Mouse (Mus musculus) lung, adult 18-20 months (tissue): ENCODE results near the gene Gm11239.
"Not testable (repeated sequence)": the region's sequence is repeated elsewhere in the genome, so short reads cannot be mapped to it uniquely, and the experiment has no call there.

Experiments
- DNase-seq, 2 experiments: peaks; one replicate each; pipeline ENCODE4 v3.0.0; 2022; ENCODE audit warnings: mixed read lengths in 2 of 2

Gene Gm11239

DNA sequence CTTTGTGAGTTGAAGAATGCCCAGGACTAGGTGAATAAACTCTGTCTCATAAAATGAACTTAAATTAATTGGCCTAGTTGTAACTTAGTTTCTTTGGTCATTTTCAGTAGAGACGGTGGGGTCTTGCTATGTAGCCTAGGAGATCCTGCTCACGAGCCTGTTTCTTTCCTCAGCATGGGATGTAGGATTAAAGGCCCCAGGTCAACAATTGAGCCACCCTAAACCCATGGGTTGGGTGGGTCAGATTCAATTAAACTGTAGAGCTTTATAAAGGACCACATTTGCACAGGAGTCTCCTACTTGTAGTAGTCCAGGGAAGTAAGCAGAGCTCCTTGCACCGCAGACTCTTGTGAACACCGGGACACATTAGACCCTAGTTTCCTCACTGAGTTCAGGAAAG lies at the start of gene Gm11239:
Gene Gm11239 (plus strand): TSS at position 301 of the 400 bp plus-strand sequence.
- DNase-seq, result not testable (repeated sequence)

DNA sequence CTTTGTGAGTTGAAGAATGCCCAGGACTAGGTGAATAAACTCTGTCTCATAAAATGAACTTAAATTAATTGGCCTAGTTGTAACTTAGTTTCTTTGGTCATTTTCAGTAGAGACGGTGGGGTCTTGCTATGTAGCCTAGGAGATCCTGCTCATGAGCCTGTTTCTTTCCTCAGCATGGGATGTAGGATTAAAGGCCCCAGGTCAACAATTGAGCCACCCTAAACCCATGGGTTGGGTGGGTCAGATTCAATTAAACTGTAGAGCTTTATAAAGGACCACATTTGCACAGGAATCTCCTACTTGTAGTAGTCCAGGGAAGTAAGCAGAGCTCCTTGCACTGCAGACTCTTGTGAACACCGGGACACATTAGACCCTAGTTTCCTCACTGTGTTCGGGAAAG lies 45.5 kb upstream of the Gm11239 start, which contains the start of gene Gm11237:
Gene Gm11237 (plus strand): TSS at position 301 of the 400 bp plus-strand sequence.
- not testable (repeated sequence) for DNase-seq

- not testable (repeated sequence) for DNase-seq
These were observed 30.3 kb upstream of the Gm11239 start, which contains the start of gene Gm11236 for GRCm38 (mm10) chr4:73637821-73638220. Gene Gm11236 (plus strand): TSS chr4:73638121.

DNA sequence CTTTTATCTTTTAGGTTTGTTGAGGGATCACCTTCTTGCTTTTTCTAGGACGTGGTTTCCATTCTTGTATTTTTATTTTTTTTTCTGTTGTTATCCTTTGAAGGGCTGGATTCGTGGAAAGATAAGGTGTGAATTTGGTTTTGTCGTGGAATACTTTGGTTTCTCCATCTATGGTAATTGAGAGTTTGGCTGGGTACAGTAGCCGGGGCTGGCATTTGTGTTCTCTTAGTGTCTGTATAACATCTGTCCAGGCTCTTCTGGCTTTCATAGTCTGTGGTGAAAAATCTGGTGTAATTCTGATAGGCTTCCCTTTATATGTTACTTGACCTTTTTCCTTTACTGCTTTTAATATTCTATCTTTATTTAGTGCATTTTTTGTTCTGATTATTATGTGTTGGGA lies 6.3 kb upstream of the Gm11239 start:
- not testable (repeated sequence) for DNase-seq

- not testable (repeated sequence) for DNase-seq
These were observed 15.1 kb downstream of the Gm11239 start, which contains the start of gene Gm428 for GRCm38 (mm10) chr4:73683216-73683615. Gene Gm428 (plus strand): TSS chr4:73683516.

DNA sequence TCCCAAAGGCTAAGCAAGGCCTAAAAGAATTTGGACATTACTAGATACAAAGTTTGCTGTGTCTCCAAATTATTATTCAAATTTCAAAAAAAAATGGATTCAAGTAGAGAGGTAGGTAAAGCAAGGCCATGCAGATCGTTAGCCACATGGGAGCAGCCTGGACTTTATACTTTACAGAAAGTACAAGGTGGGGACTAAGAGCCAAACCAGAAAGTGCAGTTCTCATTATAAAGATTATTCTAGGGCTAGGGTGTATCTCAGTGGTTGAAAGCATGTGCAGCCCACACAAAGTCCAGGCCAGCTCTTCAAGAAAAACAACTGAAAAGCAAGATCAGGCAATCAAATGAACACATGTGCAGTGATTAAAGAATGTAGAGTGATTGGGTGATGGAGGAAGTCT lies 50.6 kb downstream of the Gm11239 start:
- no peak for DNase-seq

- no peak for DNase-seq
These were observed 51.7 kb downstream of the Gm11239 start for GRCm38 (mm10) chr4:73719819-73720218.
